Mouse (Mus musculus) limb, embryonic 10.5 days (tissue): ENCODE measurements at regions not wholly inside any gene's neighbourhood (a gene's known extent, or its start where the extent isn't known, plus 50 kb on each side); places are given as distances from the start of the nearest gene placed in this dataset.
"Not testable (repeated sequence)": the region's sequence is repeated elsewhere in the genome, so short reads cannot be mapped to it uniquely, and the experiment has no call there.

Experiments
- DNase-seq: peaks from one replicate; pipeline ENCODE4 v3.0.0-alpha.2; 2017; ENCODE audit warnings: low spot score
- H3K27ac ChIP-seq: fragments of 300-500 bp; sonication (generic); 2 replicates; pipeline ENCODE4 v1.5.1; 2016; ENCODE audit warnings: mild to moderate bottlenecking
- H3K27me3 ChIP-seq: fragments of 300-500 bp; sonication (generic); 2 replicates; pipeline ENCODE4 v1.6.1; 2016; ENCODE audit warnings: low read depth, mild to moderate bottlenecking; ENCODE audit not compliant: poor library complexity, severe bottlenecking
- H3K36me3 ChIP-seq: fragments of 300-500 bp; sonication (generic); 2 replicates; pipeline ENCODE4 v1.6.1; 2016; ENCODE audit warnings: mild to moderate bottlenecking, moderate library complexity
- H3K4me1 ChIP-seq: fragments of 300-500 bp; sonication (generic); 2 replicates; pipeline ENCODE4 v1.6.1; 2016
- H3K4me3 ChIP-seq: fragments of 300-500 bp; sonication (generic); 2 replicates; pipeline ENCODE4 v1.5.1; 2016; ENCODE audit warnings: mild to moderate bottlenecking, moderate library complexity
- H3K9me3 ChIP-seq: fragments of 300-500 bp; sonication (generic); replicated peaks from 2 replicates; pipeline ENCODE4 v1.6.1; 2016; ENCODE audit warnings: mild to moderate bottlenecking
- WGBS: fragments of 180-500 bp; shearing (Covaris S2); methylation state at CpG from one replicate; pipeline ENCODE4 v1.1.7; 2016; 5-methylcytosine and 5-hydroxymethylcytosine counted together

DNA sequence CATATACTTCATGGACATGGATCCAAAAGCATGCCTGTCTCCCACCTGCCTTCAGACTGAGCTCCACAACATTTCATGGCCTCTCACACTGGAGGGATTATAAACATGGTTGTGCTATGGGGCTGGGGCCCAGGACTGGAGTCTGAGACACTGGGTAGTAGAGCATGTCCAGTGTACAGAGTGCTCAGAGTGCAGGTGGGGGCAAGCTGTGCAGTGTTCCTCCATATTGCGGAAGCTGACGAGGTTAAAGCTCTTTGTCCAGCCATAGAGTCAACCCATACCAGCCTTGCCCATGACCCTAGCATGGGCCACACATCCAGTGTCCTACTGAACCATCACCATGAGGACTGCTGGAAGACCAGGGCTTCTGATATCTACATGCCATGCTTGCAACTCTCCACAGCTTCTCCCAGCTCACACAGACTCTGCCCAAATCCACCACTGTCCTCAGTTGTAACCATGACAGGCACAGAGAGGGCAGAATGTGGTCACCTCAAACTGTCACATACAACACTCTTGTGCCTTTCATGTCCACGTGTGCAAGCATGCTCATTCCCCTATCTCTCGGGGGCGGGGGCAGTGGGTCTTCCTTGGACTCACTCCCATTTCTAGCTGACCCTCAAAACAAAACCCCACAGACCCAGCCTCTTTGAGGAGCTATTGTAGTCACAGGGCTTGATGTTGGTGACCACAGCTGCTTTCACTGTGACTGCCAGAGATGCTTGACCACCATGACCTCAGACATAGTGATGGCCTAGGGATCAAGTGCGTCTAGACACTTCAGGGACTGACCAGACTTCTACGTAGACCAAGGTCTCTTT lies 55.9 kb downstream of the Tmem121 start:
- 95% methylated on average over 7 of the region's 7 CpGs for WGBS
- Histone ChIP-seq H3K27ac (no peak overlapping the region), H3K27me3 (no peaks in the 10 kb centered on the region), H3K4me3 (no peak overlapping the region), H3K9me3 (no peaks in the 10 kb centered on the region), H3K4me1 (no peaks in the 10 kb centered on the region), H3K36me3 (no peaks in the 10 kb centered on the region)
- no peak for DNase-seq

DNA sequence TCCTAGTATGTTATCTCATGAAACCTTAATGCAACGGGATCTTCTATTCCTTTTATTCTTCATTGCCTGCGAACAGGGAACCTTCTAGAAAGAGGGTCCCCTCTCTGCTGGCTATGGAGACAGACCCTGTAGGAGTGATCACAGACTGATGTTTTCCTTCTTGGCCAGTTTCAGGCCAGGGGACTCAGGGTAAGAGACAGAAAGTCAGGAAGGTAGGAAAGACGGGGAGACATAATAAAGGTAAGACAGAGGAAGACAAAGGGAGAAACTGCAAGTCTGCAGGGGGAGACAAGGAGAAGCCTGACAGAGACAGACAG lies 56.4 kb downstream of the Tmem121 start:
- H3K9me3 ChIP-seq, result no peaks in the 10 kb centered on the region
- H3K27me3 ChIP-seq, result no peaks in the 10 kb centered on the region
- H3K4me3 ChIP-seq, result no peak overlapping the region
- H3K27ac ChIP-seq, result no peak overlapping the region
- no peaks in the 10 kb centered on the region for H3K4me1 ChIP-seq
- H3K36me3 ChIP-seq, result no peaks in the 10 kb centered on the region
- no peak for DNase-seq
- WGBS, result 88% methylated on average over 3 of the region's 3 CpGs

DNA sequence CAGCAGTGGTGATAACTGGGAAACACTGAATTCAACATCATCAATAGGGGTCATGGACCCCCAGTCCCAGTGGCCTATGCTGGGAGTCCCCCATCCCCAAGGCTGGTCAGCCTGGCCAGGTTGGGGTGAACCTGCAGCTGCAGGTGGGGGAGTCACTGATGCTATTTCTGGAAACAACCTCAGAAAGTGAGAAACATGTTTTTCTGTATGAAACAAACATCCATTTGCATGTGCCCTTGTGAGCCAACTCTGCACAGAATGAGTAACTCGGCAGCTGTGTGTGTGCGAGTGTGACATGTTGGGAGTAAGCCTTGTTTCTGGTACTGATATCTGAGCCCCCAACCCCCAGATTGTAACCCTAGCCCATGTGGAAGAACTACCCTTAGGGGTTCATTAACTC lies 59.0 kb downstream of the Tmem121 start:
- Histone ChIP-seq H3K9me3 (no peaks in the 10 kb centered on the region), H3K4me1 (no peaks in the 10 kb centered on the region), H3K27me3 (no peaks in the 10 kb centered on the region), H3K36me3 (no peaks in the 10 kb centered on the region), H3K27ac (no peak overlapping the region), H3K4me3 (no peak overlapping the region)
- 87% methylated on average over 2 of the region's 2 CpGs for WGBS
- no peak for DNase-seq

DNA sequence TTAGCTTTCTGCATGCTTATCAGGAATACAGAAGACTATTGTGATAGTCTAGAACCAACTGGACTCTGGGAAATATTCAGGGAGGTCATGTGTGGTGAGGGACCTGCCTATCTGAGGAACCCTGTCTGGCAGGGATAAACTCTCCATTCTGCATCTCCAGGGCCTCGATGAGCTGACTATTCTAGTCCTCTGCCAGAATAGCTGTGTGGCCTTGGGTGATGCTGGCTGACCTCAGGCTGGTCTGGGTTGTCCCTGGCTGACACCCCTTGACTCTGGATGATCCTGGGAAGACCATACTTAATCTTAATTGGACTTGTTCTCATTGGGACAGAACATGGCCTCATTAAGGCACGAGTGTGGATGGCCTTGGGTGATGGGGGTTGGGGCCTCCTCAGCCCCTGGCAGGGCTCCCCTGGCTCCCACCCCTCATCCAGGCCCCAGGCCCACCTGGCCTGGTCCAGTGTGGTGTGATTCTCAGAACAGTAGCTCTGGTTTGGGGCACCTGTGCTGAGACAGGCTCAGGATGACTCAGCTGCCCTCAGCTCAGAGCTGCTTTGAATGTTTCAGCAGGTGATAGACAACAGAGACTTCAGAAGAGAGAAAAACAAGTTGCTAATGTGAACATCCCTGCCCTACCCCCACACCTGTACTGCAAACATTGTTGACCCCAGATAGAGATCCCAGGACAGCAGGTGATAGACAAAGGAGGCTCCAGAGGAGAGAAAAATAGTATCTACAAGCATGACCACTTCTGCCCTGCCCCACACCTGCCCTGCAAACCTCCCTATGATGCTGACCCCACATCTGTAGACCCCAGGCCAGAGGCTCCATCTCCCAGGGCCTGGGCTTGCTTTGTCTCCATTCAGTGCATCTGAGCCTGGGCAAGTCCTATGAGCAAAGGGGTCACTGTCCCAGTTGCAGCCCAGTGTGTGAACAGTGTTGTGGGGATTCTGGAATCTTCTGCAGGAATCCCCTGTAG lies 68.0 kb downstream of the Tmem121 start:
- H3K27ac ChIP-seq, H3K4me3 ChIP-seq, H3K9me3 ChIP-seq, H3K36me3 ChIP-seq, H3K4me1 ChIP-seq, H3K27me3 ChIP-seq, DNase-seq: not testable (repeated sequence)
- 83% methylated on average over 2 of the region's 2 CpGs for WGBS

DNA sequence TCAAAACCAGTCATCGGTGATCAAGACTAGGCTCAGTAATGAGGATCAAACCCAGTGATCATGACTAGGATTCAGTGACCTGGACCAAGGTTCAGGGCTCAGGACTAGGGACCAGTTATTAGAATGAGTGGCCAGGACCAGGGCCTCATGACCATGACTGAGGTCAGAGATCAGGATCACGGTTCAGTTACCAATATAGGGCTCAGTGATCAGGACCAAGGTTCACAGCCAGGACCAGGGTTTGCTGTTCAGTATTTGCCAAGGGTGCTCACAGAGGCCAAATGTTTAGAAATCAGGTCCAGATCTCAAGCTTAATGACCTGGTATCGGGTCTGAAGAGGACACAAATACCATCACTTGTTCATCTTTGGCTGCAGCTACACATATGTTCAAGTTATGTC lies 69.6 kb downstream of the Tmem121 start:
- H3K27ac ChIP-seq, result no peak overlapping the region
- no peak overlapping the region for H3K4me3 ChIP-seq
- DNase-seq, result no peak
- no peaks in the 10 kb centered on the region for H3K4me1 ChIP-seq
- WGBS, result 88% methylated on average over 3 of the region's 3 CpGs
- no peaks in the 10 kb centered on the region for H3K9me3 ChIP-seq
- H3K36me3 ChIP-seq, result no peaks in the 10 kb centered on the region
- H3K27me3 ChIP-seq, result no peaks in the 10 kb centered on the region

DNA sequence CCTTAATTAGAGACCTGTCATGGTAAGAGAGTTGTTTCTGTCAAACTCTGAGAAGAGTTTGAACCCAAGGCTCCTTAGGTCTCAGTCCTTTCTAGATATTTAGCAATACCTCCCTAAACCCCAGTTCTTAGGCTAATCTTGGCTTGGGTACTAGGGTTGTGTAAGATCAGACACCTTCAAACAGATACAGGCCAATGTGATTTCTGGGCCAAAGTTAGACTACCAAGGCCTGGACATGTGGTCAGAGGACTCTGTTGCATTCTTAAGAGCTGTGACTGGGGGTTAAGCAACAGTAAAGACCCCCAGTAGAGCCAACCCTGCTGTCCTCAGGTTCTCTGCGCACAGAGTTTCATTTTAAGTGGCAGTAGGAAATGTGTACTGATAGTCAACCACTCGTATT lies 70.9 kb downstream of the Tmem121 start:
- Histone ChIP-seq H3K27me3 (no peaks in the 10 kb centered on the region), H3K36me3 (no peaks in the 10 kb centered on the region), H3K9me3 (no peaks in the 10 kb centered on the region), H3K4me3 (no peak overlapping the region), H3K27ac (no peak overlapping the region), H3K4me1 (no peaks in the 10 kb centered on the region)
- 80% methylated on average over 2 of the region's 2 CpGs for WGBS
- DNase-seq, result no peak

DNA sequence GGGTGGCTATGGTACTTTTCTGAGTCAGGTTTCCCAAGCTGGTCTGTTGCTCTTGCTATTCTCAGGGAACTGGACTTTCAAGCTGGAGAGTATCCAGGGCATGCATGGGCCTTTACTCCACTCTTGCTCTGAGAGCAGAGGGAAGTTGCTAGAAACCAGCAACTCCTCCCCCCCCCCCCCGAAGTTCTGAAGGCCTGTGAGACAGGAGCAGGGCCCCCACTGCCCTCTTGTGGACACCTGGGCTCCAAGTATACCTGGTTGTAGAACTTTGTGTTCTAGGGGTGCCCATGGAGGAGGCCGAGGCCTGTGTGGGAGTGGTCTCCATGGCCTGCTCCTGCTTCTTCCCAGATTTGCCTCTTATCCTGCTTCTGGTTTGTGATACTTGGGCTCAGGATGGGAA lies 71.5 kb downstream of the Tmem121 start:
- DNase-seq, result no peak
- 76% methylated on average over 2 of the region's 2 CpGs for WGBS

DNA sequence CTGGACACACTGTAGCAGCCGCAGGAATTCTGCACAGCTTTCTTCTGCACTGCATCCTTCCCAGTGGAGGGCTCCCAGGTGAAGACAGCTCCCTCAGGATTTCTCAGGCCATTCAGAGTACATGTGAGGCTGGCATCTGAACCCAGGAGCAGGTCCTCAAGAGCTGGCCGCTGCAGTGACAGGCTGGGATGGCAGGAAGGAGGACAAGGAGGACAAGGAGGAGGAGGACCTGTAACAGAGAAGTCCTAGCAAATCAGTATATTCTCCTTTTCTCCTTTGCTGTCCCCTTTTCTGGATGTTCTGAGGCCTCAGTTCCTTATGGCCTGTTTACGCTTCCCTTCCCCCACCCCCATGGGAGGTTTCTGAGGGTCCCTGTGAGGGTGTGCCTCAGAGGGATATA lies 73.7 kb downstream of the Tmem121 start:
- 84% methylated on average over 3 of the region's 3 CpGs for WGBS
- no peaks in the 10 kb centered on the region for H3K4me1 ChIP-seq
- H3K27me3 ChIP-seq, result no peaks in the 10 kb centered on the region
- no peak overlapping the region for H3K4me3 ChIP-seq
- no peaks in the 10 kb centered on the region for H3K36me3 ChIP-seq
- no peaks in the 10 kb centered on the region for H3K9me3 ChIP-seq
- no peak for DNase-seq
- H3K27ac ChIP-seq, result no peak overlapping the region

More for the DNA sequence above, 71.5 kb downstream of the Tmem121 start:
- Histone ChIP-seq H3K27me3 (no peaks in the 10 kb centered on the region), H3K36me3 (no peaks in the 10 kb centered on the region), H3K27ac (no peak overlapping the region), H3K4me1 (no peaks in the 10 kb centered on the region), H3K4me3 (no peak overlapping the region), H3K9me3 (no peaks in the 10 kb centered on the region)

DNA sequence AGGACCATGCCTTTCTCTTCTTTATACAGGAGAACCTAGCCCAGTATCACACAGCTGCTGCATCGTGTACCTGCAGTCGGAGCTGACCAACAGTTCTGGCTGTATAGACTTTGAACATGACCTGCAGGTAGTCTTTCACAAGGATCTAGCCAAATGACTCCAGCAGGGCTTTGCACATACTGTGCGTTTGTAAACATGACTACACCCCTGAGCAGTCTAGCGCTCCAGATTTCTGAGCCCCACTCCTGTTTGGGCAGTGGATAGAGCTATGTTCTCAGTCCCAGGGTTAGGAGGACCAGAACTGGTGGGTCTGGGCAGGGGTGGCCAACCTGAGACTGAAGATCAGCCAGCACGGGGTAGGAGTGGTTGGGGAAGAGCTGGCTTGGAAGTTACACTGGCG lies 74.6 kb downstream of the Tmem121 start:
- Histone ChIP-seq H3K9me3 (no peaks in the 10 kb centered on the region), H3K4me1 (no peaks in the 10 kb centered on the region), H3K36me3 (no peaks in the 10 kb centered on the region), H3K27ac (no peak overlapping the region), H3K4me3 (no peak overlapping the region), H3K27me3 (no peaks in the 10 kb centered on the region)
- no peak for DNase-seq
- 91% methylated on average over 6 of the region's 6 CpGs for WGBS

DNA sequence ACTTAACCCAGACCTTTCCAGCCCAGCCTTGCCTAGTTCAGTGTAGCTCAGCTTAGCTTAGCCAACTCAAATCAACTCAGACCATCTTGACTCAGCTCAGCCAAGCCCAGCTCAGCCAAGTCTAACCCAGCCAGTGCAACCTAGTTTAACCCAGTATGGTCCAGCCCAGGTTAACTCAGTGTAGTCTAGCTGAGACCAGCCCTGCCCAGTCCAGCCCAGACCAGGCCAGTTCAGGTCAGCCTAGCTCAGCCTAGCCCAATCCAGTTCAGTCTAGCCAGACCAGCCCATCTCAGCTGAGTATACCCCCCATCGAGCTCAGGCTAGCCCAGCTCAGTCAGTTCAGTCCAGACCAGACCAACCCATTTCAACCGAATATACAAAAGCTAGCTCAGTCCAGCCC lies 90.2 kb downstream of the Tmem121 start:
- Histone ChIP-seq H3K36me3 (no peaks in the 10 kb centered on the region), H3K27me3 (no peaks in the 10 kb centered on the region), H3K4me3 (no peak overlapping the region), H3K4me1 (no peaks in the 10 kb centered on the region), H3K9me3 (no peaks in the 10 kb centered on the region), H3K27ac (no peak overlapping the region)
- no peak for DNase-seq
- 84% methylated on average over 2 of the region's 2 CpGs for WGBS

DNA sequence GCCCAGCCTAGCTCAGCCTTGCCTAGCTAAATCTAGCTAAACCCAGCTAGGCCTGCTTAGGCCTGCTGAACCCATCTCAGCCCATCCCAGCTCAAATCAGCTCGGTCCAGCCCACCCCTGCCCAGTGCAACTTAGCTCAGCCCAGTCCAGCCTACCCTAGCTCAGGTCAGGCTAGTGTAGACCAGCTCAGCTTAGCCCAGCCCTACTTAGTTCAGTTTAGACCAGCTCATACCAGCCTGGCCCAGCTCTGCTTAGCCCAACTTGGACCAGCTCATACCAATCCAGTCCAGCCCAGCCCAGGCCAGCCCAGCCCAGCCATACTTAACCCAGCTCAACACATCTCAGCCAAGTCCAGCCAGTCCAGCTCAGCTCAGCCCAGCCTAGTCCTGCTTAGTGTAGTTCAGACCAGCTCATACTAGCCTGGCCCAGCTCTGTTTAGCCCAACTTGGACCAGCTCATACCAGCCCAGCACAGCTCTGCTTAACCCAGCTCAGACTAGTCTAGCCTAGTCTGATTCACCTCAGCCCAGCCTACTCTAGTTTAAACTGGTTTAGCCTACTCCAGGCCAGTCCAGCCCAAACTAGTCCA lies 90.7 kb downstream of the Tmem121 start:
- 65% methylated on average over 1 of the region's 1 CpGs for WGBS
- no peaks in the 10 kb centered on the region for H3K27me3 ChIP-seq
- no peak overlapping the region for H3K4me3 ChIP-seq
- H3K27ac ChIP-seq, result no peak overlapping the region; the same call in 1 of the 2 replicates
- H3K4me1 ChIP-seq, result no peaks in the 10 kb centered on the region
- H3K36me3 ChIP-seq, result no peaks in the 10 kb centered on the region
- no peak for DNase-seq
- no peaks in the 10 kb centered on the region for H3K9me3 ChIP-seq

DNA sequence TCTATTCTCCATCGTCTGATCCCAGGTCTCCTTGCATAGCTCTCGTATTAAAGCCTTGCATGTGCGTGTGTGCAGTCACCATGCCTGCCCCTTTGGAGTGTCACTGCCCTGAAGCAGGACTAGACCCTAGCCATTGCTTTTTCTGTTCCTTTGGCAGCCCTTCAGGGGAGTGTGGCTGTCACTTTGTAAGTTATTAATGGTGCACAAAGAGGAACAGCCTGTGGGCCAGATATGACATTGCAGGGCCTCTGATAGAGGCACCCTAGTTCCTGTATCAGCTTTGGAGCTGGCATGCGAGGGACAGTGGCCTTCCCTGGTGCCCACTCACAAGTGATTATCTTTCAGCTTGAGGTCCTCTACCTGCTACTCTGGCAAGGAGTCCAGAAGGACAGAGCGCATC lies 92.0 kb downstream of the Tmem121 start:
- Histone ChIP-seq H3K4me3 (no peak overlapping the region), H3K9me3 (no peaks in the 10 kb centered on the region), H3K27me3 (no peaks in the 10 kb centered on the region), H3K4me1 (no peaks in the 10 kb centered on the region), H3K27ac (no peak overlapping the region), H3K36me3 (no peaks in the 10 kb centered on the region)
- DNase-seq, result no peak
- 90% methylated on average over 5 of the region's 5 CpGs for WGBS
